Mouse (Mus musculus): ENCODE measurements at regions not wholly inside any gene's neighbourhood (a gene's known extent, or its start where the extent isn't known, plus 50 kb on each side); places are given as distances from the start of the nearest gene placed in this dataset.

GRCm38 (mm10) chr10:91426584-91426983 is 245.5 kb upstream of the Tmpo start:
- TF ChIP-seq POLR2A (IDR thresholded peaks at IDR 0.05; ENCODE audit: control insufficient read depth, low read depth, low read length): no peak
- TF ChIP-seq CTCF (IDR thresholded peaks at IDR 0.05; ENCODE audit: control insufficient read depth, insufficient read depth, insufficient replicate concordance, low read depth, low read length): no peak
